Mouse (Mus musculus): ENCODE data around the gene Lbx1.

DNA sequence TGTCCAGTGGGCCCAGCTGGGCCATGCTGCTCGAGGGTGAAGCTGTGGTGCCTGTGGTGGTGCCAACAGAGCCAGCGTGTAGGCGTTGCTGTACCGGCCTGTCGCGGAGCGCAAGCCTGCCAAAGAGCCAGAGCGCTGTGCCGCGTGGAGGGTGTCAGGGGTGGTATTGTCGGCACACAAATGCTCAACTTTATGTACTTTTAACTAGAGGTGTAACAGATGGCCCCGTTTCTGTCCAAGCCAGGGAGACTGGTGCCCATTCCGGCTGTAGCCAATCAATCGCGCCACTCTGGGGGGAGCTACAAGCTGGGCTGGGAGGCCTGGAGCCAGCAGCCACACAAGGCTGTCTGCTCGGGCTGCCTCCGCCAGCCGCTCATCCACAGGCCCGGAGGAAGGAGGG is 13.1 kb upstream of the Lbx1 start:
- TF ChIP-seq POLR2A (IDR thresholded peaks at IDR 0.05; ENCODE audit: low read depth, low read length) (no peak), CTCF (IDR thresholded peaks at IDR 0.05; ENCODE audit: borderline replicate concordance, insufficient read depth, low read length) (no peak)

All from embryonic fibroblast, embryonic 13.5 days (primary cell).